In genomic region chr11:69758090-69758456, GRCm38 (mm10) we compare ENCODE assay signal across 8 mouse cellular contexts. TPM values are rescaled to one million over a fixed set of nuclear protein-coding genes. Genes with fewer than 3 reads are reported as not detected.
DNase-seq lines count a peak whose midpoint lies in the region; ATAC-seq and TF ChIP-seq lines count a peak whose summit lies in the region.

No protein-coding gene starts in this region.

- WGBS in forebrain, postnatal 0 days: under 1% methylated on average over 26 of the region's 26 CpGs
- WGBS in lung, embryonic 16.5 days: under 1% methylated on average over 24 of the region's 26 CpGs

- TF ChIP-seq CTCF in G1E (IDR thresholded peaks at IDR 0.05; ENCODE audit: low read depth, low read length): no peak
- TF ChIP-seq CTCF in forebrain, postnatal 0 days (IDR thresholded peaks at IDR 0.05; ENCODE audit: low read depth): peak; percentile 14; the same call in 1 of the 2 replicates

- H3K4me2 ChIP-seq in forebrain, postnatal 0 days (ENCODE audit: low read depth): peak overlapping the region; percentile 67
- peak overlapping the region; percentile 87 for H3K4me2 ChIP-seq in lung, embryonic 16.5 days (ENCODE audit: low read depth, low read length)

- H3K27ac ChIP-seq in forebrain, postnatal 0 days (ENCODE audit: low read depth, low read length): peak overlapping the region; percentile 97
- H3K27ac ChIP-seq in lung, embryonic 16.5 days (ENCODE audit: low read length): peak overlapping the region; percentile 100

- H3K4me3 ChIP-seq in G1E (ENCODE audit: low read depth, low read length): peak overlapping the region; percentile 73
- H3K4me3 ChIP-seq in forebrain, postnatal 0 days (ENCODE audit: low read depth, low read length): peak overlapping the region; percentile 58
- peak overlapping the region; percentile 75 for H3K4me3 ChIP-seq in lung, embryonic 16.5 days (ENCODE audit: low read length)

- no peak for ATAC-seq in G1E (ENCODE audit: extremely low read depth, insufficient number of reproducible peaks, low FRiP score, poor library complexity, severe bottlenecking)
- ATAC-seq in forebrain, postnatal 0 days: peak; percentile 85
- peak; percentile 40 to 56 for ATAC-seq in hematopoietic stem cell, adult 5-6 weeks (replicated peaks in 1 of 2; ENCODE audit: insufficient read depth in 1 of 2, low FRiP score in 2 of 2, low TSS enrichment in 1 of 2, low read depth in 1 of 2, poor library complexity in 2 of 2, severe bottlenecking in 2 of 2)
- peak; percentile 88 for ATAC-seq in lung, embryonic 16.5 days (ENCODE audit: low read depth)

- H3K27me3 ChIP-seq in G1E (ENCODE audit: insufficient read depth, low read length): no peaks in the 10 kb centered on the region
- H3K27me3 ChIP-seq in forebrain, postnatal 0 days (ENCODE audit: insufficient read depth, low read length): no peaks in the 10 kb centered on the region
- H3K27me3 ChIP-seq in lung, embryonic 16.5 days (ENCODE audit: control insufficient read depth, insufficient read depth, low read depth, low read length): no peaks in the 10 kb centered on the region

- H3K9me3 ChIP-seq in G1E (replicated peaks): no peaks in the 10 kb centered on the region
- no peaks in the 10 kb centered on the region for H3K9me3 ChIP-seq in forebrain, postnatal 0 days (ENCODE audit: low read length)
- no peaks in the 10 kb centered on the region for H3K9me3 ChIP-seq in lung, embryonic 16.5 days (ENCODE audit: control insufficient read depth, low read length)

- H3K4me1 ChIP-seq in G1E (ENCODE audit: insufficient read depth, low read depth, low read length): peaks cover 61% of the 10 kb centered on the region
- H3K4me1 ChIP-seq in forebrain, postnatal 0 days (ENCODE audit: insufficient read depth): peaks cover 24% of the 10 kb centered on the region
- peaks cover 30% of the 10 kb centered on the region for H3K4me1 ChIP-seq in lung, embryonic 16.5 days (replicated peaks; ENCODE audit: control insufficient read depth, insufficient read depth, low read length)

- peak overlapping the region; percentile 72 for H3K9ac ChIP-seq in forebrain, postnatal 0 days
- peak overlapping the region; percentile 78 for H3K9ac ChIP-seq in lung, embryonic 16.5 days (ENCODE audit: low read length)

- peaks cover 9% of the 10 kb centered on the region for H3K36me3 ChIP-seq in G1E (replicated peaks)
- H3K36me3 ChIP-seq in forebrain, postnatal 0 days (ENCODE audit: insufficient read depth): no peaks in the 10 kb centered on the region
- H3K36me3 ChIP-seq in lung, embryonic 16.5 days (ENCODE audit: control insufficient read depth, insufficient read depth, low read length): no peaks in the 10 kb centered on the region

- peak; percentile 90 for DNase-seq in G1E (ENCODE audit: low spot score)
- DNase-seq in cerebellum, adult 18-20 months: peak; percentile 96 to 99
- peak; percentile 98 for DNase-seq in forebrain, postnatal 0 days
- peak; percentile 94 for DNase-seq in layer of hippocampus, adult 9-10 months (ENCODE audit: low spot score)
- peak; percentile 98 for DNase-seq in ovary, postnatal 10 days (ENCODE audit: low spot score)
- DNase-seq in thymus, postnatal 10 days (ENCODE audit: low spot score in 2 of 2): peak; percentile 92 to 96

RNA-seq across cellular contexts. Expression of gene Polr2a, which starts 0.4 kb away (rescaled TPM):
- total RNA-seq in G1E (2014; fragmentation: Nextera tagmentation): 192 and 251 TPM in 2 replicates
- total RNA-seq in G1E (2017): 21.3 and 26.2 TPM in 2 replicates
- 116 and 119 TPM in 2 replicates for polyA plus RNA-seq in G1E (2012)
- total RNA-seq in forebrain, postnatal 0 days (2014; rRNA removed): 11.1 and 20.5 TPM in 2 replicates
- polyA plus RNA-seq in forebrain, postnatal 0 days (2015; fragmentation: Nextera tagmentation; extraction: Ambion mirVana): 9.1 and 10.0 TPM in 2 replicates
- total RNA-seq in hematopoietic stem cell, adult 5-6 weeks (2017): 11.3 and 55.7 TPM in 2 replicates
- polyA plus RNA-seq in lung, embryonic 16.5 days (2015; fragmentation: Nextera tagmentation; extraction: Ambion mirVana): 24.1 and 25.3 TPM in 2 replicates

RNA-seq across cellular contexts. Expression of gene Slc35g3, which starts 3.7 kb away (rescaled TPM):
- total RNA-seq in G1E (2014; fragmentation: Nextera tagmentation) (1.1 TPM in 1 of 2 replicates, not detected in the other), G1E (2017) (0.27 TPM in 1 of 2 replicates, not detected in the other)
- polyA plus RNA-seq in G1E (2012): 0.18 TPM in 2 replicates
- total RNA-seq in forebrain, postnatal 0 days (2014; rRNA removed): not detected in 2 replicates
- polyA plus RNA-seq in forebrain, postnatal 0 days (2015; fragmentation: Nextera tagmentation; extraction: Ambion mirVana): 0.21 TPM in 1 of 2 replicates, not detected in the other
- not detected in 2 replicates for total RNA-seq in hematopoietic stem cell, adult 5-6 weeks (2017)
- polyA plus RNA-seq in lung, embryonic 16.5 days (2015; fragmentation: Nextera tagmentation; extraction: Ambion mirVana): 0.36 and 0.64 TPM in 2 replicates

RNA-seq across cellular contexts. Expression of gene Zbtb4, which starts 7.6 kb away (rescaled TPM):
- 18.4 and 19.0 TPM in 2 replicates for total RNA-seq in G1E (2014; fragmentation: Nextera tagmentation)
- 5.6 and 8.6 TPM in 2 replicates for total RNA-seq in G1E (2017)
- 13.0 and 13.4 TPM in 2 replicates for polyA plus RNA-seq in G1E (2012)
- 20.3 and 22.9 TPM in 2 replicates for total RNA-seq in forebrain, postnatal 0 days (2014; rRNA removed)
- polyA plus RNA-seq in forebrain, postnatal 0 days (2015; fragmentation: Nextera tagmentation; extraction: Ambion mirVana): 2.1 and 2.7 TPM in 2 replicates
- total RNA-seq in hematopoietic stem cell, adult 5-6 weeks (2017): 4.4 and 6.9 TPM in 2 replicates
- 3.5 and 4.9 TPM in 2 replicates for polyA plus RNA-seq in lung, embryonic 16.5 days (2015; fragmentation: Nextera tagmentation; extraction: Ambion mirVana)

RNA-seq across cellular contexts. Expression of gene Chrnb1, which starts 37.7 kb away (rescaled TPM):
- total RNA-seq in G1E (2014; fragmentation: Nextera tagmentation): 2.3 and 2.8 TPM in 2 replicates
- 1.1 and 1.2 TPM in 2 replicates for total RNA-seq in G1E (2017)
- 0.39 and 0.50 TPM in 2 replicates for polyA plus RNA-seq in G1E (2012)
- total RNA-seq in forebrain, postnatal 0 days (2014; rRNA removed): 0.33 and 3.8 TPM in 2 replicates
- 0.69 and 1.2 TPM in 2 replicates for polyA plus RNA-seq in forebrain, postnatal 0 days (2015; fragmentation: Nextera tagmentation; extraction: Ambion mirVana)
- total RNA-seq in hematopoietic stem cell, adult 5-6 weeks (2017): 11.4 and 21.2 TPM in 2 replicates
- polyA plus RNA-seq in lung, embryonic 16.5 days (2015; fragmentation: Nextera tagmentation; extraction: Ambion mirVana): 18.6 and 20.7 TPM in 2 replicates

RNA-seq across cellular contexts. Expression of gene Fgf11, which starts 43.6 kb away (rescaled TPM):
- 24.9 and 28.9 TPM in 2 replicates for total RNA-seq in G1E (2014; fragmentation: Nextera tagmentation)
- 3.6 and 4.2 TPM in 2 replicates for total RNA-seq in G1E (2017)
- 7.7 and 8.6 TPM in 2 replicates for polyA plus RNA-seq in G1E (2012)
- total RNA-seq in forebrain, postnatal 0 days (2014; rRNA removed): 10.1 and 15.9 TPM in 2 replicates
- polyA plus RNA-seq in forebrain, postnatal 0 days (2015; fragmentation: Nextera tagmentation; extraction: Ambion mirVana): 1.6 and 3.1 TPM in 2 replicates
- 3.9 and 5.4 TPM in 2 replicates for total RNA-seq in hematopoietic stem cell, adult 5-6 weeks (2017)
- polyA plus RNA-seq in lung, embryonic 16.5 days (2015; fragmentation: Nextera tagmentation; extraction: Ambion mirVana): 1.0 and 1.7 TPM in 2 replicates
